Mouse (Mus musculus): Measurements from ENCODE around the gene Zbtb20. TPM values are rescaled to one million over a fixed set of nuclear protein-coding genes. Genes with fewer than 3 reads are reported as not detected.

The Zbtb20 gene
- total RNA-seq, 1 experiment from 2014 or later = 147 TPM

DNA sequence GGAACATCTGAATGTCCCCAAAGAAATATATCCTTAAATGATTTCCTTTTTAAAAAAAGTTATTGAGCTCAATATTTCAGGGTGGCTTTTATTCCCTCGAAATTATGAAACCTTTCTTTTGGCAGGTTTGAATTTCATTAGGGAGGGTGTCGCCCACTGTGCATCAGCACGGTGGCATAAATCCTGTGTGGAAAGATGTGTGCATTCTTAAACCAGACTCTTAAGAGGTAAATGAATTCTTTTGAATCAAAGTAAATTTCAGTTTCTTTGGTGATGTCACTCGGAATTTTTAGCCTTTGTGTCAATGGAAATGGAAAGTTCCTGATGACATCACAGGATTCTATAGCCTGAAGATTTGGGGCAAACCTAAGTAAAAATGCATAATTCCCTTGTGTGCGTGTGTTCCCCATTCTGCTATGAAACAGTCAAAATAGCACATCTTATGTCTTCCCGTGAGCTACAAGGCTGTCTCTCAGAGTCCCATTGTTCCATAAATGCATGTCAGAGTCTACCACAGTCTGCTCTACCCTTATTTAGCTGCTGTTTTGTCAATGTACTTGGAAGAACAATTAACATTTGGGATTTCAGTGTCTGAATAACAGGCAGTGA, 318.1 kb downstream of the Zbtb20 start:
- DNase-seq = no peak

DNA sequence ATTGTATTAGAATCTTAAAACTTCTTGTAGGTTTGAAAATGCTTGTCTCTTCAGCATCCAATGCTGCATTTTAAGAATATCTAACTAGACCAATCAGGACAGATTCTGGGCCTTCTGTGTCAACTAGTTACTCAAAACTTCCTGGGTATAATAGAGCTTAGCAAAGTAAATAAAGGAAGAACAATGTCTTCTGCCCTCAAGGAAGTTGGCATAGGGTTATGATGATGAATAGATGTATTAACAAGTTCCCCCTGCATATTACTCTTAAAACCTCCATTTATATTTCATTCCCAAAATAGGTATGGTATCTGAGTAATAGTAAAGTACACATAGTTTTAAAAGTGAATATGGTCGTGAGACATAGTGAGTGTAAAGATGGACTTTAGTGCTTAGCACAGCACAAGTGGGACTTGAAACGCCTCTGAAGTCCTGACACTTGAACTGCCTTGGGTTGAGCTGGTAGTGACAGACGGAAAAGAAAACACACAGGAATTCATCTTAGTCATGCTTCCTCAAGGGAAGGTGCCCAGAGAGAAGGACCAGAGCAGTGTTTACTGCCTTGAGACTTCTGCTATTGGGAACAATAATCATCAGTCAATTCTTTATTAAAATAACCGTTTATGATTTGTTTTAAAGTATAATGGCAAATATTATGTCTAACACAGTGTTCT, 341.8 kb downstream of the Zbtb20 start:
- DNase-seq = no peak

DNA sequence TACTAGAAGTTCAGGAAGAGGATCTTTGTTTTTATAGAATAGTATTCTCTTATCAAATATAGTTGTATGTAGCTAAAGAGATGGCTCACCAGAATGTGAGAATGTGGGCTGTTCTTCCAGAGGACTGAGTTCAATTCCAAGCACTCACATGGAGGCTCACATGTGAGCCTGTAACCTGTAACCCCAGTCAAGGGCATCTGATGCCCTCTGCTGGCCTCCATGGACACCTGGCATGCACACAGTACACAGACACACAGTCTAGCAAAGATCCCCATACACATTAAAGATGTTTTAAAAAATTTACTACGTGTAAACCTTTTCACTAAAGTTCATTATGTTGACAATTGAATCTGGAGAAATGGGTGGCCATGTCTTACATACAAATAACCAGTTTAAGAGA, 343.7 kb downstream of the Zbtb20 start:
- no peak for DNase-seq

DNA sequence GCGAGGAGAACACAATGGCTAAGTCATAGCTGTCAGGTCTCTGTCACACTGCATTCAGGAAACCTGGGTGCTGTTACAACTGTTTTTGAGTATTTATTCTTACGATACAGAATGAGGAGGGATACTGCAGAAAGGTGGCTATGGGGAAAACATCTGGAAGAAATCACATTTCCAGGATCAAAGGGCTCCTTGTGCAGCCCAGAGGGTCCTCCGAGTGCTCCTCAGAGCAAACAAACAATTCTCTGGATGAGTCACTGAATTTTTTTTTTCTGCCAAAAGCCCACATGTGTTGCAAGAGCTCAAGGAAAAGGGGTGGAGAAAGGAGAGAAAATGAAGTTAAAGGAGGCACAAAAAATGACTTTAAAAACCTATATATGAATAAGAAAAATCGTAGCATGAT, 345.6 kb downstream of the Zbtb20 start:
- peak; percentile 6 for DNase-seq

DNA sequence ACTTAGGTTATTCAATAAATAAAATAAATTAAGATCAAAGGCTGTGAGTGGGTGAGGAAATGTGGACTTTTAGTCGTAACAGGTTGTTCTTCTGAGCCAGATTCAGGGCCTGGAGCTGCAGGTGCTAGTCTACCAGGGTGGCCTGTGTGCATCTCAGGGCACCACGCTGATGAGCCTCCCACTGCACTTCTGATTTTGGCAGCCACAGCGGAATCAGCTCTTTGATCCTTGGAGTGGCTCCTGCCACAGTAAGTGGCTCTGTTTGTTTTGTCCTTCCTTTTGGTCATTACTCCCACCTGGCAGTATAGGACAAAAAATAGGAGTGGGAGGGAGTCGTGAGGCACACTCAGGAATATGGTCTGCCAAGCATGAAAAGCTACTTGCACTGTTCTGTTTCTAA, 354.6 kb downstream of the Zbtb20 start:
- DNase-seq = no peak

DNA sequence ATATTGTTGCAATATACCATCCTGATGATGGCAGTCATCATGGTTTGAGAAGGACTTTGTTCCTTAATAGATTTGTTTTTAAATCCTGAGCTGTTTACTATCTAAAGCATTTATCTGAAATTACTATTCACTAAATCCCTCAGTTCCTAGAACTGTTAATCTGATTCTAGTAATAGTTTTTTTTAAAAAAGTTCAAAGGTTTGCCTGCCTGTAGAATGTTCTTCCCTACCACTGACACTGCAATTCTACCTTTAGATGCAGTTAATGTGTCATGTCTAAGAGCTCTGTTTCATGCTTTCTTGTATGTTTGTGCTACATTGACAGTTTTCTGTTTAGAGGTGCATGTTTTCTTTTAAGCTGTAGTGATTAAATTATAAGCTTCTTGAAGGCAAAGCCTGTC, 358.6 kb downstream of the Zbtb20 start:
- DNase-seq = no peak

DNA sequence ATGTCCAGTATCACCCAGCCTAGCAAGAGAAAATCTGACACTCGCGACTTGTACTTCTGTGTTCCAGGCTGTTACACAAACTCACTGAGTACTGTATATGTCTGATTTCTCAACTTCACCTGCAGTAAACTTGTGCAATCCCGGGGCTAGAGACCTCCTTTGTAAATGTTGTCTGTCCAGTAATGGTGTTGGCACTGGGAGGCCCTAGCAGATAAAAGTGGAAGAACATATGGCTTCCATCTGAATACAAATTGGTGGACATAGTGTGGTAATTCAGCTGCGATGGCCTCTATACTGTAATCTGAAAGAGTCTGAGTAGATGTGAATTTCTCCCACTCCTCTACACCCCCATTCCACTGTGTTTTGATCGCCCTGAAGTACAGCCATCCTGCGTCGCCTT, 359.6 kb downstream of the Zbtb20 start:
- DNase-seq = no peak

DNA sequence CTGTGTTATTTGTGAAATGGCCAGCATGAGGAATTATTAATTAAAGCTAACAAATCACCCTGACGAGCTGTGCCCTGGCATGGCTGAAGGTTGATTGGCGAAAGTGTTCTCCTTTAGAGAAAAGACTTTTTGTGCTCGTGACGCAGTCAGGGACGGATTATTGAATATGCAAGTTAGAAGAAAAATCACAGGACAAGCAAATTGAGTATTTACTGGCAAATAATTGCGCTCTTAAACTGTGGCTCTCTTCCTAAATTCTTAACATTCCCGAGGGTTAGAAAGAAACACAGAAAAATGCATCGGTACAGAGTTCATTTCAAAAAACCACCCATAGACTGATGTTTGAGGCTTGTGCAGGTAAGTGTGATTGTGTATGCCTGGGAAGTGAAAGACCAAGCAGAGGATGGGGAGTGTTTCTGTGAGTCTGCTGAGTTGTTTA, 360.1 kb downstream of the Zbtb20 start:
- no peak for DNase-seq

DNA sequence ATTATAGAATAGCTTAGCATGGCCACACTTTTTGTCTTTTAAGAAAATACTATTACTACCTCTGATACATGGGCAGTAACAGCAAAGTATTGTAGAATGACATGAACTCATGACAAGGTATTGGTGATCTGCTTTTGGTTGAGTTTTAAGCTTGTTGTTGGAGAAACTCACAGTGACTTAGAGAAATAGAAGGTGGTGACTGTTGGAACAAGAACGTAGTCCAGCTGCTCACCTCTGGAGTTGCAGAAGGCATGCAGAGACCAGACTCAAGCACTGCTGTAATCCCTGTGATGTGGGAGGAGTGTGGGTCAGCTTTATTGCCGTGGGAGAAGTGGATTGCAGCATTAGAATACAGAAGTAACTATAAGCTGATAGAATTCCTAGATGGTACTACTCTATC, 361.9 kb downstream of the Zbtb20 start:
- no peak for DNase-seq

DNA sequence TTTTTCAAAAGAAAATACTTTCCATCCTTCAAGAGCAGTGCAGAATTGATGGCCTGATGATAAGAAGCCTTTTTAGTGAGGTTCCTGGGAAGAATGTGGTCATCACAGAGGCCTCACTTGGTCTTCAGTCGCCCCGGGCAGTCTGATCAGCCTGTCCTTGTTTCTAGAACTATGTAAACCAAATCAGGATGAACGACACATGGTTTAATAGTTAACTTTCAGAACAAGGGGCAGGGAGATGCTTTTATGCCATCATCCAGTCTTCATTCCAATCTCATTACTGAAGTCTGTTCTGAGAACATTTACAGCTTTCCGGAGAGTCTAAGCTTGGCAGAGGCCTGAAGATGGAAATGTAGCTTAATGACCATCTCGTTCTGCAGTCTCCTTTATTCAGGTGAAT, 371.3 kb downstream of the Zbtb20 start:
- no peak for DNase-seq

DNA sequence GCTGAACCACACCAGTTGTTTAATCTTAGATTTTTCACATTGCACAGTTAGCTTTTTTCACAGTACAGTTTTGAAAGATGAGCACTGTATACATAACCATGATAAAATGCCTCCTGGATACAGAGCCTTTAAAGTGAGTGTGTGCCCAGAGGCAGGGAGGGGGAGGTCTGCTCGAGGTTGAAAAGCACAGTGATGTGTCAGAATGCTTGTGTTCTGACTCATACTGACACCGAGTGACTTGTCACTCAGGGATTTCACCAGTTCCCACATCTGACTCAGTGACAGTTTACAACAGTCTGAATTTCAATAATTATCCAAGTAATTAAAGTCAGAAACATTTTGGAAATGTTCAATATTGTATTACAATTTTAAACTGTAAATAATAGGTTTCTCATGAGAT, 377.4 kb downstream of the Zbtb20 start:
- peak; percentile 36 for DNase-seq

DNA sequence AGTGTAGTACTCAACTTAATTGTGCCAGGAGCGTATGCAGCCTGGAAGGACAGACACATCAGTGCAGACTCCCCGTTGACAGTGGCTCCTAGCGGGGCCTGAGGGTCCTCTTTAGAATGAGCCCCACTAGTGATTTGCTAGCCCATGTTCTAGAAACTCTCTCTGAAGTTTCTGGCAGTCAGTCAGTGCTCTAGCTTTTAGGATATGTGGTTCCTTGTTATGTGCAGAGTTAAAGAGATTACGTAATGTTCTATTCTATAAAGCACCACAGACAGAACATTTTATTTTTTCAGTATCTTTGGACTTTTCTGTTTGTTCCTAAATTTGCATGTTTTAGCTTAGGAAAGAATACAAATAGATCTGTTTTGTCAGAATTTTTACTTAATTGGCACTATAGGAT, 378.1 kb downstream of the Zbtb20 start:
- no peak for DNase-seq

DNA sequence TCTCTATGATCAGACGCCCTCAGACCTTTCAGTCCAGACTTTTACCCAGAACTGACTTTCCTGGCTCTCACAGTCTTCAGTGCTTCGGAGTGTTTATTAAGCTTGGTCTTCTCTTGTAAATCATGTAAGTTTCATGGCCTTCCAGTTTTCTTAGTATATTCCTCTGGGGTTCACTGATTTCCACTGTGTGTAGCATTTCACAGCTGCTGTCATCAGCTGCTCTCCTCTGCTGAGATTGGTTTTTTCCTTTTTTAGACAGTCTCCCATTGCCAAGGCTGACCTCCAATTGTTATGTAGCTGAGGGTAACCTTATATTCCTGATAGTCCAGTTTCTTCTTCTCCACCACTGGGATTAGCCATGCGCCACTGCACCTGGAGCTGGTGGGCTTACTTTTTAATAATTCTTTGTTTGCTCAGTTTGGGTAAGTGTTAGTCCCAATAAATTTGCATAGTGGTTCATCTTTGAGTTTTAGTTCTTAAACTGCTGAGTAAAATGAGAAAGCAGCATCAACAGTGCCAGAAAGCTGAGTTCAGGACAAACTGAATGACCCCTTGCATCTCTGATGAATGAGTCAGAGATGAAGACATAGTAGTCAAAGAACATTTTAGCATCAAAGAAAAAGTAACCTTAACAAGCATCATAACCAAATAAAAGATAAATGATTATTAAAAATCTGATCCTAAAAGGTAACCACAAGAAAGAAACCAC, 380.7 kb downstream of the Zbtb20 start:
- DNase-seq = no peak

DNA sequence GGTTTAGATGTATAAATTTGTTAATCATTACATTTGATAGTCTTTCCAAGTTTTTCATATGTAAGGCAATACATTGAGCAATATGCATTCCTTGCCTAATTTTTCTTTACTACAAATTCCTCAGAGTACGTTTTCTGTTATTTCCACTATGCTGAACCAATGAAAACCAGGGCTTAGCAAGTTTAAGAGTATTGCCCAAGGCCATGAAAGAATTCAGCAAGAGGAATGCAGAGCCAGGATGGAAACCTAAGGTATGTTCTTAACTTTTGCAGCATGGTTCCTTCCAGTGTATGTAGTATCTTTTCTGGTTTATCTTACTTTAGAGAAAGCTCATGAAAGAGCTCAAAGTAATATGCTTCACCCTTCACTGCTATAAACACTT, 381.2 kb downstream of the Zbtb20 start:
- DNase-seq = no peak

DNA sequence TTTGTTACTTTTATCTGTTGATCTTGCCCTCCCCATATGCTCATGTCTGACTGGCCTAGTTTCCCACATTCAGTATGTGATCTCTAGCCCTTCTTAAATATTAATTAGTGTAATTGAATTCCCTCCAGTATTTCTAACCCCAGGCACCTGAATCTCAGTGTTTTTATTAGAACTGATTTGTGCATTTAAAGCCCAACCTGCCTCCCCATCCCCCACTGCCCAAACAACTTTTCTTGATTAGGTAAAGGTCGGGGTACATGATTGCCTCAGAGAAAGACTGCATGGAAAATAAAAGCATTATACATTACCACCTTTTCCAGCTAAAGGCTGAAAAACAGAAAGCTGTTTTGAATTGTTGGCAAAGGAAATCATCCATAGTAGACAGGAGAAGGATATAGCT, 383.8 kb downstream of the Zbtb20 start:
- no peak for DNase-seq

DNA sequence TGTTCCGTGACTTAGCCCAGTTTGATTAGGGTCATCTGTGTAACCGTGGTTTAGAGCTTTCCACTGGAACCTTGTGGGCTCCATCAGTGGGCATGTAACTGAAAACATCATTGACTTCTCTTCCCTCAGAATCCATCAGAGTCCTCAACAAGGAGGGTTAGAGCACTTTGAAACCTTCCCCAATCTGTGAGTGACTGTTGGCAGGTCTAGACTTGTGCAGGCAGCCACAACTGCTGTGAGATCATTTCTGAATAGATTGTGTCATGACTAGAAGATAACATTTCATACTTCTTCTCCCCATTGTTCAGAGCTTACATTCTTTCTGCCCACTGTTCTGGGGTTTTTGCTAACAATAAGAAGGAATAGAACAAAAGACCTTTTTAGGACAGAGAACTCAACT, 385.2 kb downstream of the Zbtb20 start:
- DNase-seq = no peak

DNA sequence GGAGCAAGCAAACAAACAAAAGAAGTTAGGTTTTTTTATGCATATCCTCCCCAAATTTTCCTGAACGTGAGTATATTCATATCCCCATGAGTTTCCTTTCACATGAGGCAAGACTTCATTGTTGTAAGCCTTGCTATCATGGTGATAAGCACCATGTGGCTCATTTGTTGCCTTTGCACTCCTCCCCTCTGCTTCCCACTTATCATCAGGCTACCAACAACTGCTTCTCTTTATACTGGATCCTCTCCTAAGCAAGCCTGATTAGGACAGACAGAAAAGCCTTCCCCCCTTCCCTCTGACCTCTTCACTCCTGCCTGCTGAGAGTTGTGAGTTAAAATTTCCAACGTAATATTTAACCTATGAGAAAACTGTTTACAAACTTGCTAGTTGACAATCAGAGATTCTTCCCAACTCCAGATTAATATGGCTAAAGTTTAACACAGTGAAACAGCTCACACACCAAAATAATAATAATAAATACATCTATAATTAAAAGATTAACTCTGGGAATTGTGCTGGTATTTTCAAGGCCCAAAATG, 398.4 kb downstream of the Zbtb20 start:
- DNase-seq = no peak

DNA sequence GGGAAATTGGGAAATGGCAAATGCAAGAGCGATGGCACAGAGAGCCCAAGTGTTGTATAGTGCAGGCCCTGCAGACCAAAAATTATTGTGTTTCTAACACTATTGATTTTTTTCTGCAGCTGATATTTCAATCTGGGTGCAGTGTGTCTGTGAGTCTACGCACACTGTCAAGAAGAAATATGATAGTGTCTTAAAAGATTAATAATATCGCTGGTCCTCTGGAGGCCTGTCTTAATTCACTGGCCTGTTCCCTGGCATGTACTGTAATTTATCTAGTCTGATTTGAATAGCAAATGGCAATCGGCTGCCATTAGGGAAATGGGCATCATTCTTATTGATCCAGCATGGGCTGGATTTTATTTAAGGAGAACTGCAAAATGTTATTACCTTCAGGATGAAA, 401.1 kb downstream of the Zbtb20 start:
- no peak for DNase-seq

DNA sequence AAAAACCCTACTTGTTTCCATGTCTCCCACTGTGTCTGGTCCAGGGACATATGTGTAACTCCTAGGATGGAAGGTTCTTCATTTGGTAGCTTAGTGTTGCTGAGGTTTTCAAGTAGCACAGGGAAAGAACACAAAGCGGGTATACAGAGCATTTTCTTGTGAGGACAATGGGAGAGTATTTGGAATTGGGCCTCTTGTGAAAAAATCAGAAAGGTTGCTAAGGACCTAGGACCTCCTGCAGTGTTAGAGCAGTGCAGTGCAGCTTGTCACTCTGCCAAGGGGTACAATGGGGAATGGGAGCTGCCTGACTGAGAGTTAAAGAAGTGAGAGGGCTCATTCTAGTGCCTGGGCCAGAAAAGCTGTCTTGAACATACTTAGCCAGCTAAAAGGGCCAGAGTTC, 410.6 kb downstream of the Zbtb20 start:
- DNase-seq = no peak

DNA sequence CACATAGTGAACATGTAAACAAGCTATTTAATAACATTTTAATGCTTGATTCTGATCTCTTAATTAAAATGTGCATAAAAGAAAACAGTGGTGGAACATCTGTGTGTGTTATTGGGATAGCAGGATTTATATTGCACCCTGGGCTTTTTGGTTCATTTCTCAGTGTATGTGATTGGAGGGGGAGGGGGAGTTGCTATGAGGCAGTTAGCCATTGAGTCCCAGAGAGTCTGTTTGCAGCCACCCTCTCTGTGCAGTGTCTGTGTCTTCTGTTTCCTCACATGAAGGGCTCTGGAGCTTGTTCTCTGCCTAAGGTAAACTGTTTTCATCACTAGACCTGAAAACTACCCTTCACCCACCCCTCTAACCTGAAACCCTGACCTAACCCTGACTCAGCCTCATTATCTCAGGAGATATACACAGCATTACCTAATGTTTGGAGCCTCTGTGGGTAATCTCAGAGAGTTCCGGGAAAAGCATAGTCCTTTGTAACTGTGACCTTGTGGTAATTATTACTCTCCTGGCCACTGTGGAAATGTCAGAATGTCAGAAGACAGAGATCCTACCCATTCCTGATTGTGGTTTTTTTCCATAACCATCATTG, 411.2 kb downstream of the Zbtb20 start:
- DNase-seq = no peak

DNA sequence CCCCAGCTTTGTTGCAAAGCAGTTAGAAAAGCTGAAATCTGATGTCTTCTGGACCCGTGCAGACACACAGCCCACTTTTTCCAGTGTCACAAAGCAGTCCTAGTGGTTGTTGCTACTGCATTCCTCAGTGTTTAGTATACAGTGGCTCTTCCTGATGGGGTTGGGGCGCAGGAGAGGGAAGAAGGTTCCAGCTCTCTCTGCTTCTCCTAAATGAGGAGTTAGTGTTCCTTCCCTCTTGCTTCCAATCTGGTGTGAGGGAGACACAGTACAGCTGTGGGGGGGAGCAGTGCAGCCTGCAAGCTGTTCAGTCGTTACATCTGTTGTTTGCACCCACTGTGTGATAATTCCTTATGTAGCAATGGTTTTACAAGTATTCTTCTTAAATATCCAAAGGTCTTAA, 415.7 kb downstream of the Zbtb20 start:
- no peak for DNase-seq

DNA sequence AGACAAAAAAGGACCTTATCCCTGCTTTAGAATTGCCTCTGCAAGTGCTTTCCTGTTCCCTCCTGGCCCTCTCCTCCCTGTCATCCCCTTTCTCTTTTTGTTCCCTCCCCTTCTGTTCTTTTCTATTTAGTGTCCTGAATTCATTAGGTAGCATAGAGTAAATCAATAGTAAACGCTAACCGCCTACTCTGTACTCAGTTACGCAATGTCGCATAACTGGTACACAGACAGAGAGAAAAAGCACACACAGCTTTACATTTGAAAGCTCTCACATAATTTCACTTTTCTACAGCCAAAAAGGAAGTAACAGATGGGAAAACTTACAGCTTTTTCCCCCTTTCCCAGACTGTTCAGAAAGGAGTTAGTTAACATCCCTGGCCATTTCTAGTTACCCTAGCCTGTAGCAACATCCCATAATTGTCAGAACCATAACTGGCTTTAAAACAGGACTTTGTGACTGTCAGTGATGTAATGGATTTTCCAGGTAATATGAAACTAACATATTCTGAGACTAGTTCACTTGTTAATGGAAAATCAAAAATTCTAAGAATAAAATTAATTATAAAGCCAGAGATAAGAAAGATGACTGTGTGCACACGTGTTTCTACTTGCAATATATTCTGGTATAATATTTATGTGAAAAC, 422.4 kb downstream of the Zbtb20 start:
- DNase-seq = no peak

DNA sequence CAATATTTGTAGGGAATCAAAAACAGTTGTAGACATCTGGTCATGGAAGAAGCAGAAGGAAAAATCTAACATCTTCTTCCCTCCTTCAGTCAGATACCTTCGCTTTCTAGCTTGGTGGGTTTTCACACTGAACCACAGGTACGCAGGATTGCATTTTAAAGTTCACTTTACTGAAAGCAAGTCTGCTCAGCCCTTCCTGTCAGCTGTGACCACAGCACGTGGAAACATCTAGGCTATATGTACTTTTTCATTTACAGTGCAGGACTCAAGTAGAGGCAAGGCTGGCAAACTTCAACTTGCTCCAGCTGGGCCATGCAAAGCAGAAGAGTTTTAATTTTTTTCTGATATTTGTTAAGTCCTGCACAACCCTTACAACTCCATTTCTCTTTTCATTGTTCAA, 424.7 kb downstream of the Zbtb20 start:
- DNase-seq = no peak
